28 mouse cellular contexts compared by ENCODE assay signal in the genomic region with DNA sequence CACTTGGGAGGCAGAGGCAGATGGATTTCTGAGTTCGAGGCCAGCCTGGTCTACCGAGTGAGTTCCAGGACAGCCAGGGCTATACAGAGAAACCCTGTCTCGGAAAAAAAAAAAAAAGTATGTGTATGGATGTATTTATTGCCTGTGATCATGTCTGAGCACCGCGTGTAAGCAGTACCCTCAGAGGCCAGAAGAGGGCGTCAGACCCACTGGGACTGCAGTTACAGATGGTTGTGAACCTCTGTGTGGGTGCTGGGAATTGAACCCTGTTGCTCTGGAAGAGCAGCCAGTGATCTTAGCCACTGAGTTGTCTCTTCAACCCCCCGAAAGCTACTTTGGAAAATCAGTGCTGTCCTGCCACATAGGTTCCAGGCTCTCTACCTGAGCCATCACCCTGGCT. TPM values are rescaled to one million over a fixed set of nuclear protein-coding genes. Genes with fewer than 3 reads are reported as not detected.
DNase-seq lines count a peak whose midpoint lies in the region; ATAC-seq and TF ChIP-seq lines count a peak whose summit lies in the region.
"Had no signal": no experiment of that assay in that cellular context is flagged by ENCODE, and none has a peak within 500 bp of the region (broad histone marks: within the 10 kb centered on the region; RNA-seq: fewer than 3 reads in every experiment).

No protein-coding gene starts in this region.

- WGBS in hindbrain, postnatal 0 days = 88% methylated on average over 7 of the region's 7 CpGs
- 87% methylated on average over 7 of the region's 7 CpGs for WGBS in hindbrain, embryonic 14.5 days
- 94% methylated on average over 7 of the region's 7 CpGs for WGBS in liver, adult 2 months
- WGBS in midbrain, postnatal 0 days = 87% methylated on average over 7 of the region's 7 CpGs
- WGBS in midbrain, embryonic 16.5 days = 88% methylated on average over 7 of the region's 7 CpGs
- WGBS in bone marrow, adult 2 months = 85% methylated on average over 7 of the region's 7 CpGs

- no peak for ATAC-seq in hindbrain, postnatal 0 days
- ATAC-seq in hindbrain, embryonic 14.5 days (ENCODE audit: low FRiP score) = no peak
- ATAC-seq in midbrain, postnatal 0 days (ENCODE audit: low FRiP score) = no peak
- no peak for ATAC-seq in midbrain, embryonic 16.5 days
- ATAC-seq: forebrain, embryonic 13.5 days had no signal

- 0 out of 2 replicates have a peak, but pooled peaks cover 8% of the 10 kb centered on the region for H3K4me1 ChIP-seq in hindbrain, postnatal 0 days (ENCODE audit: insufficient read depth, low read length)
- no peaks in the 10 kb centered on the region for H3K4me1 ChIP-seq in hindbrain, embryonic 14.5 days (replicated peaks; ENCODE audit: control insufficient read depth, insufficient read depth, low read length)
- peaks cover 11% of the 10 kb centered on the region; the same call in 1 of the 2 replicates for H3K4me1 ChIP-seq in liver, adult 2 months (ENCODE audit: control insufficient read depth, insufficient read depth, low read length)
- H3K4me1 ChIP-seq in midbrain, postnatal 0 days (ENCODE audit: insufficient read depth, low read length) = no peaks in the 10 kb centered on the region
- no peaks in the 10 kb centered on the region for H3K4me1 ChIP-seq in midbrain, embryonic 16.5 days (ENCODE audit: control insufficient read depth, insufficient read depth, low read length)
- H3K4me1 ChIP-seq in bone marrow, adult 2 months (ENCODE audit: control insufficient read depth, insufficient read depth, low read length) = peaks cover 2% of the 10 kb centered on the region; the same call in 1 of the 2 replicates
- H3K4me1 ChIP-seq: forebrain, embryonic 13.5 days had no signal

- TF ChIP-seq CTCF in hindbrain, postnatal 0 days (IDR thresholded peaks at IDR 0.05; ENCODE audit: low read depth) = peak; percentile 25; the same call in 1 of the 2 replicates
- peak; percentile 45 for TF ChIP-seq CTCF in liver, adult 2 months (IDR thresholded peaks at IDR 0.05; ENCODE audit: low read depth, low read length)
- peak; percentile 17; the same call in 1 of the 2 replicates for TF ChIP-seq CTCF in midbrain, postnatal 0 days (IDR thresholded peaks at IDR 0.05)
- peak; percentile 22; the same call in 1 of the 2 replicates for TF ChIP-seq CTCF in bone marrow, adult 2 months (IDR thresholded peaks at IDR 0.05; ENCODE audit: control insufficient read depth, insufficient read depth, low read length)

- no peaks in the 10 kb centered on the region for H3K9me3 ChIP-seq in hindbrain, postnatal 0 days (ENCODE audit: low read length)
- H3K9me3 ChIP-seq in hindbrain, embryonic 14.5 days (ENCODE audit: control insufficient read depth, low read length) = no peaks in the 10 kb centered on the region
- H3K9me3 ChIP-seq in midbrain, postnatal 0 days (ENCODE audit: low read length) = no peaks in the 10 kb centered on the region
- H3K9me3 ChIP-seq in midbrain, embryonic 16.5 days (replicated peaks; ENCODE audit: control insufficient read depth, low read length, poor library complexity, severe bottlenecking) = no peaks in the 10 kb centered on the region
- H3K9me3 ChIP-seq: embryonic facial prominence, embryonic 10.5 days; embryonic facial prominence, embryonic 15.5 days; forebrain, embryonic 13.5 days; hindbrain, embryonic 15.5 days had no signal

- H3K9ac ChIP-seq in hindbrain, postnatal 0 days (replicated peaks; ENCODE audit: low read length) = no peak overlapping the region
- H3K9ac ChIP-seq in hindbrain, embryonic 14.5 days = no peak overlapping the region
- H3K9ac ChIP-seq in liver, adult 2 months (ENCODE audit: low read depth, low read length) = no peak overlapping the region
- no peak overlapping the region for H3K9ac ChIP-seq in midbrain, postnatal 0 days (replicated peaks; ENCODE audit: low read length, poor library complexity, severe bottlenecking)
- H3K9ac ChIP-seq in midbrain, embryonic 16.5 days (ENCODE audit: low read depth, low read length) = no peak overlapping the region
- H3K9ac ChIP-seq: embryonic facial prominence, embryonic 15.5 days; forebrain, embryonic 13.5 days; heart, embryonic 13.5 days; hindbrain, embryonic 15.5 days had no signal

- H3K4me2 ChIP-seq in hindbrain, postnatal 0 days (ENCODE audit: low read depth, low read length) = no peak overlapping the region
- no peak overlapping the region for H3K4me2 ChIP-seq in hindbrain, embryonic 14.5 days (replicated peaks)
- H3K4me2 ChIP-seq in midbrain, postnatal 0 days (ENCODE audit: low read depth, low read length, poor library complexity, severe bottlenecking) = no peak overlapping the region
- no peak overlapping the region for H3K4me2 ChIP-seq in midbrain, embryonic 16.5 days (ENCODE audit: low read length)
- H3K4me2 ChIP-seq: embryonic facial prominence, embryonic 15.5 days; forebrain, embryonic 13.5 days; heart, embryonic 13.5 days; hindbrain, embryonic 15.5 days; midbrain, embryonic 11.5 days had no signal

- no peak for TF ChIP-seq POLR2A in liver, adult 2 months (IDR thresholded peaks at IDR 0.05; ENCODE audit: extremely low read depth, insufficient read depth, low read length)
- no peak for TF ChIP-seq POLR2A in bone marrow, adult 2 months (IDR thresholded peaks at IDR 0.05; ENCODE audit: borderline replicate concordance, control insufficient read depth, low read depth, low read length)

- no peak for DNase-seq in hindbrain, postnatal 0 days (ENCODE audit: low spot score)
- DNase-seq in hindbrain, embryonic 14.5 days (ENCODE audit: low spot score) = no peak
- DNase-seq in liver, adult 2 months (ENCODE audit: extremely low read depth, low read depth, low spot score) = no peak
- DNase-seq in liver = no peak
- no peak for DNase-seq in midbrain, postnatal 0 days (ENCODE audit: low spot score)
- DNase-seq in heart, adult 18-20 months = no peak
- DNase-seq: adrenal gland, adult 8-10 months; cerebellum, adult 8-10 months; cerebellum, postnatal 25 days; gastrocnemius, postnatal 25 days; heart, postnatal 10 days; kidney, postnatal 36 days; layer of hippocampus, postnatal 36 days; left cerebral cortex, postnatal 4 days; lung, adult 18-20 months; lung, postnatal 36 days; retina, postnatal 1 day; right cerebral cortex, postnatal 14 days; thymus, adult 18-20 months; thymus, postnatal 36 days had no signal

- H3K79me2 ChIP-seq in liver, adult 2 months (ENCODE audit: control insufficient read depth, insufficient read depth, low read length) = no peaks in the 10 kb centered on the region

- H3K4me3 ChIP-seq in hindbrain, postnatal 0 days (ENCODE audit: low read length) = no peak overlapping the region
- H3K4me3 ChIP-seq in hindbrain, embryonic 14.5 days (replicated peaks; ENCODE audit: low read length) = no peak overlapping the region
- no peak overlapping the region for H3K4me3 ChIP-seq in liver, adult 2 months (ENCODE audit: insufficient read depth, low read depth, low read length)
- no peak overlapping the region for H3K4me3 ChIP-seq in midbrain, postnatal 0 days (ENCODE audit: low read depth, low read length)
- no peak overlapping the region for H3K4me3 ChIP-seq in midbrain, embryonic 16.5 days (ENCODE audit: low read depth, low read length)
- no peak overlapping the region for H3K4me3 ChIP-seq in bone marrow, adult 2 months (replicated peaks; ENCODE audit: control insufficient read depth, low read depth, low read length)
- H3K4me3 ChIP-seq: embryonic facial prominence, embryonic 10.5 days; embryonic facial prominence, embryonic 15.5 days; forebrain, embryonic 13.5 days; heart, embryonic 13.5 days; hindbrain, embryonic 15.5 days had no signal

- no peaks in the 10 kb centered on the region for H3K36me3 ChIP-seq in hindbrain, postnatal 0 days (ENCODE audit: insufficient read depth, low read length)
- H3K36me3 ChIP-seq in hindbrain, embryonic 14.5 days (replicated peaks; ENCODE audit: control insufficient read depth, insufficient read depth) = no peaks in the 10 kb centered on the region
- H3K36me3 ChIP-seq in liver, adult 2 months (ENCODE audit: control insufficient read depth, insufficient read depth, low read length) = no peaks in the 10 kb centered on the region
- H3K36me3 ChIP-seq in midbrain, postnatal 0 days (ENCODE audit: insufficient read depth, low read length) = no peaks in the 10 kb centered on the region
- H3K36me3 ChIP-seq in midbrain, embryonic 16.5 days (ENCODE audit: control insufficient read depth, insufficient read depth, low read length) = no peaks in the 10 kb centered on the region
- H3K36me3 ChIP-seq: embryonic facial prominence, embryonic 10.5 days; embryonic facial prominence, embryonic 15.5 days; heart, embryonic 13.5 days; hindbrain, embryonic 15.5 days had no signal

- H3K27ac ChIP-seq in hindbrain, postnatal 0 days = no peak overlapping the region
- no peak overlapping the region for H3K27ac ChIP-seq in hindbrain, embryonic 14.5 days
- no peak overlapping the region for H3K27ac ChIP-seq in liver, adult 2 months (replicated peaks; ENCODE audit: insufficient read depth, low read depth, low read length)
- no peak overlapping the region for H3K27ac ChIP-seq in midbrain, postnatal 0 days (ENCODE audit: low read depth, low read length)
- no peak overlapping the region for H3K27ac ChIP-seq in midbrain, embryonic 16.5 days (ENCODE audit: low read length)
- H3K27ac ChIP-seq in bone marrow, adult 2 months (ENCODE audit: control insufficient read depth, insufficient read depth, low read depth, low read length, poor library complexity) = no peak overlapping the region
- H3K27ac ChIP-seq: embryonic facial prominence, embryonic 10.5 days; embryonic facial prominence, embryonic 15.5 days; forebrain, embryonic 13.5 days; heart, embryonic 13.5 days; hindbrain, embryonic 15.5 days had no signal

- H3K27me3 ChIP-seq in hindbrain, postnatal 0 days (ENCODE audit: insufficient read depth, low read length) = no peaks in the 10 kb centered on the region
- no peaks in the 10 kb centered on the region for H3K27me3 ChIP-seq in hindbrain, embryonic 14.5 days (ENCODE audit: control insufficient read depth, insufficient read depth, low read length)
- H3K27me3 ChIP-seq in liver, adult 2 months (ENCODE audit: control insufficient read depth, insufficient read depth, low read length) = no peaks in the 10 kb centered on the region
- 0 out of 2 replicates have a peak, but pooled peaks cover 4% of the 10 kb centered on the region for H3K27me3 ChIP-seq in midbrain, postnatal 0 days (ENCODE audit: insufficient read depth, low read length)
- H3K27me3 ChIP-seq in midbrain, embryonic 16.5 days (ENCODE audit: control insufficient read depth, insufficient read depth, low read depth, low read length) = no peaks in the 10 kb centered on the region
- H3K27me3 ChIP-seq: embryonic facial prominence, embryonic 15.5 days; heart, embryonic 13.5 days; hindbrain, embryonic 15.5 days had no signal

RNA-seq across cellular contexts. Expression of gene Clic4, which starts 11.3 kb away (rescaled TPM):
- 64.7 and 70.1 TPM in 2 replicates for total RNA-seq in hindbrain, postnatal 0 days (2014; rRNA removed)
- 57.1 and 59.7 TPM in 2 replicates for polyA plus RNA-seq in hindbrain, postnatal 0 days (2015; fragmentation: Nextera tagmentation; extraction: Ambion mirVana)
- 43.2 and 50.4 TPM in 2 replicates for polyA plus RNA-seq in hindbrain, embryonic 14.5 days (2014; fragmentation: Nextera tagmentation; extraction: Ambion mirVana)
- total RNA-seq in liver, adult 2 months (2014; rRNA removed) = 23.0 and 27.7 TPM in 2 replicates
- 23.4 and 30.8 TPM in 2 replicates for polyA plus RNA-seq in liver, adult 2 months (2012; rRNA removed)
- total RNA-seq in midbrain, postnatal 0 days (2014; rRNA removed) = 47.4 and 55.5 TPM in 2 replicates
- 38.0 and 38.6 TPM in 2 replicates for polyA plus RNA-seq in midbrain, postnatal 0 days (2015; fragmentation: Nextera tagmentation; extraction: Ambion mirVana)
- 49.2 and 55.6 TPM in 2 replicates for polyA plus RNA-seq in midbrain, embryonic 16.5 days (2015; fragmentation: Nextera tagmentation; extraction: Ambion mirVana)
- 34.8 and 42.2 TPM in 2 replicates for polyA plus RNA-seq in bone marrow, adult 2 months (2011; ENCODE audit: insufficient read depth, insufficient read length, low replicate concordance, missing spikeins)
- total RNA-seq in heart, adult 18-20 months (2021) = 100 to 1,000 TPM; 253 to 258 TPM
